Mouse (Mus musculus) MEL (cell line): ENCODE data around the gene Slc3a2. TPM values are rescaled to one million over a fixed set of nuclear protein-coding genes. Genes with fewer than 3 reads are reported as not detected.
A peak's percentile ranks its signal among the peaks of the same experiment; 100 is the strongest.

Experiments used
- DNase-seq: peaks from one replicate; pipeline ENCODE4 v3.0.0; 2011; ENCODE audit warnings: low read depth, low spot score
- H3K27ac ChIP-seq: 2 replicates; pipeline ENCODE4 v1.5.1; 2012; ENCODE audit warnings: low read depth, mild to moderate bottlenecking, control low read depth, low read length, moderate library complexity; ENCODE audit not compliant: control insufficient read depth
- H3K27me3 ChIP-seq, 2 experiments: fragments of 150-350 bp in 1 of 2; sonication (generic) in 1 of 2; 2 replicates each; pipeline ENCODE4 v1.6.1; 2012; ENCODE audit warnings: low read length in 2 of 2, mild to moderate bottlenecking in 2 of 2, improper control_type of control experiment in 1 of 2, moderate library complexity in 1 of 2; ENCODE audit not compliant: insufficient read depth in 2 of 2, control insufficient read depth in 1 of 2
- H3K36me3 ChIP-seq, 2 experiments: 2 replicates each; pipeline ENCODE4 v1.6.1; 2012 to 2014; ENCODE audit warnings: low read length in 2 of 2, improper control_type of control experiment in 1 of 2, inconsistent platforms in 1 of 2, mild to moderate bottlenecking in 1 of 2; ENCODE audit not compliant: insufficient read depth in 2 of 2, control insufficient read depth in 1 of 2
- H3K4me1 ChIP-seq, 2 experiments: fragments of 150-350 bp in 1 of 2; sonication (generic) in 1 of 2; 2 replicates each; pipeline ENCODE4 v1.6.1; 2012; ENCODE audit warnings: low read length in 2 of 2, improper control_type of control experiment in 1 of 2, mild to moderate bottlenecking in 1 of 2; ENCODE audit not compliant: insufficient read depth in 2 of 2, control insufficient read depth in 1 of 2
- H3K4me3 ChIP-seq, 2 experiments: fragments of 150-350 bp in 1 of 2; sonication (generic) in 1 of 2; 2 replicates each; pipeline ENCODE4 v1.5.1; 2012; ENCODE audit warnings: low read depth in 2 of 2, low read length in 2 of 2, mild to moderate bottlenecking in 2 of 2, moderate library complexity in 2 of 2, control low read depth in 1 of 2, improper control_type of control experiment in 1 of 2; ENCODE audit not compliant: control insufficient read depth in 1 of 2, insufficient read depth in 1 of 2
- H3K79me2 ChIP-seq: 2 replicates; pipeline ENCODE4 v1.6.1; 2012; ENCODE audit warnings: mild to moderate bottlenecking, low read length, moderate library complexity; ENCODE audit not compliant: control insufficient read depth, poor library complexity, insufficient read depth
- H3K9ac ChIP-seq: 2 replicates; pipeline ENCODE4 v1.6.1; 2012; ENCODE audit warnings: low read depth, mild to moderate bottlenecking, control low read depth, low read length, moderate library complexity; ENCODE audit not compliant: control insufficient read depth, poor library complexity, severe bottlenecking
- H3K9me3 ChIP-seq: fragments of 150-350 bp; sonication (generic); replicated peaks from 2 replicates; pipeline ENCODE4 v1.6.1; 2012; ENCODE audit warnings: mild to moderate bottlenecking, low read length, improper control_type of control experiment, moderate library complexity; ENCODE audit not compliant: insufficient read depth
- BHLHE40 ChIP-seq: IDR thresholded peaks from 2 replicates; pipeline ENCODE4 v1.6.1; 2012; ENCODE audit warnings: low read depth, mild to moderate bottlenecking, inconsistent platforms, low read length, improper control_type of control experiment, borderline replicate concordance
- CHD1 ChIP-seq: IDR thresholded peaks from 2 replicates; pipeline ENCODE4 v1.6.1; 2012; ENCODE audit warnings: low read depth, mild to moderate bottlenecking, inconsistent platforms, low read length, improper control_type of control experiment
- CHD2 ChIP-seq: IDR thresholded peaks from 2 replicates; pipeline ENCODE4 v1.6.1; 2011; ENCODE audit warnings: low read length, improper control_type of control experiment
- E2F4 ChIP-seq: IDR thresholded peaks from 2 replicates; pipeline ENCODE4 v1.6.1; 2011; ENCODE audit warnings: low read depth, low read length, improper control_type of control experiment, borderline replicate concordance
- ELF1 ChIP-seq: IDR thresholded peaks from 2 replicates; pipeline ENCODE4 v1.6.1; 2014; ENCODE audit warnings: low read depth, mild to moderate bottlenecking, inconsistent platforms, low read length, improper control_type of control experiment, moderate library complexity
- EP300 ChIP-seq, 2 experiments: IDR thresholded peaks; 2 replicates each; pipeline ENCODE4 v1.6.1; 2011; ENCODE audit warnings: improper control_type of control experiment in 2 of 2, low read length in 2 of 2, low read depth in 1 of 2, mild to moderate bottlenecking in 1 of 2
- ETS1 ChIP-seq: IDR thresholded peaks from 2 replicates; pipeline ENCODE4 v1.6.1; 2012; ENCODE audit warnings: low read depth, mild to moderate bottlenecking, inconsistent platforms, low read length, improper control_type of control experiment, moderate library complexity
- GABPA ChIP-seq: IDR thresholded peaks from 2 replicates; pipeline ENCODE4 v1.6.1; 2012; ENCODE audit warnings: low read depth, mild to moderate bottlenecking, inconsistent platforms, low read length, improper control_type of control experiment, moderate library complexity
- GATA1 ChIP-seq: IDR thresholded peaks from 2 replicates; pipeline ENCODE4 v1.6.1; 2011; ENCODE audit warnings: low read depth, low read length, improper control_type of control experiment
- HCFC1 ChIP-seq: IDR thresholded peaks from 2 replicates; pipeline ENCODE4 v1.6.1; 2012; ENCODE audit warnings: low read depth, mild to moderate bottlenecking, inconsistent platforms, low read length, improper control_type of control experiment, moderate library complexity
- MAX ChIP-seq: IDR thresholded peaks from 2 replicates; pipeline ENCODE4 v1.6.1; 2011; ENCODE audit warnings: low read length, improper control_type of control experiment
- MAZ ChIP-seq: IDR thresholded peaks from 2 replicates; pipeline ENCODE4 v1.6.1; 2012; ENCODE audit warnings: low read depth, mild to moderate bottlenecking, inconsistent platforms, low read length, improper control_type of control experiment
- MEF2A ChIP-seq: IDR thresholded peaks from 2 replicates; pipeline ENCODE4 v1.6.1; 2014; ENCODE audit warnings: low read depth, mild to moderate bottlenecking, inconsistent platforms, low read length, improper control_type of control experiment; ENCODE audit not compliant: poor library complexity, insufficient replicate concordance, severe bottlenecking; ENCODE audit errors: extremely low read depth
- MXI1 ChIP-seq: IDR thresholded peaks from 2 replicates; pipeline ENCODE4 v1.6.1; 2011; ENCODE audit warnings: mild to moderate bottlenecking, low read depth, low read length, improper control_type of control experiment
- MYB ChIP-seq: IDR thresholded peaks from 2 replicates; pipeline ENCODE4 v1.6.1; 2011; ENCODE audit warnings: mild to moderate bottlenecking, low read depth, low read length, improper control_type of control experiment
- MYC ChIP-seq: IDR thresholded peaks from 2 replicates; pipeline ENCODE4 v1.6.1; 2011; ENCODE audit warnings: low read depth, mild to moderate bottlenecking, low read length, improper control_type of control experiment, moderate library complexity
- POLR2A ChIP-seq, 2 experiments: IDR thresholded peaks; 2 replicates each; pipeline ENCODE4 v1.6.1; 2011 to 2012; ENCODE audit warnings: low read length in 2 of 2, mild to moderate bottlenecking in 2 of 2, control low read depth in 1 of 2, improper control_type of control experiment in 1 of 2, low read depth in 1 of 2, moderate library complexity in 1 of 2; ENCODE audit not compliant: control insufficient read depth in 1 of 2, insufficient read depth in 1 of 2, poor library complexity in 1 of 2
- POLR2AphosphoS2 ChIP-seq: IDR thresholded peaks from 2 replicates; pipeline ENCODE4 v1.6.1; 2011; ENCODE audit warnings: low read length, improper control_type of control experiment
- POLR2AphosphoS5 ChIP-seq: IDR thresholded peaks from 2 replicates; pipeline ENCODE4 v1.6.1; 2012; ENCODE audit warnings: low read depth, borderline replicate concordance, mild to moderate bottlenecking, inconsistent platforms, low read length, moderate library complexity, mixed read lengths
- RAD21 ChIP-seq: IDR thresholded peaks from 2 replicates; pipeline ENCODE4 v1.6.1; 2011; ENCODE audit warnings: mild to moderate bottlenecking, low read depth, low read length, improper control_type of control experiment
- RCOR1 ChIP-seq: IDR thresholded peaks from 2 replicates; pipeline ENCODE4 v1.6.1; 2012; ENCODE audit warnings: low read depth, mild to moderate bottlenecking, inconsistent platforms, low read length, improper control_type of control experiment
- SIN3A ChIP-seq: IDR thresholded peaks from 2 replicates; pipeline ENCODE4 v1.6.1; 2012; ENCODE audit warnings: low read length, improper control_type of control experiment, inconsistent platforms
- SMC3 ChIP-seq: IDR thresholded peaks from 2 replicates; pipeline ENCODE4 v1.6.1; 2011; ENCODE audit warnings: low read depth, low read length, improper control_type of control experiment
- TAL1 ChIP-seq: IDR thresholded peaks from 2 replicates; pipeline ENCODE4 v1.6.1; 2012; ENCODE audit warnings: mild to moderate bottlenecking, inconsistent platforms, low read length, moderate library complexity, mixed read lengths
- TBP ChIP-seq: IDR thresholded peaks from 2 replicates; pipeline ENCODE4 v1.8.0; 2011; ENCODE audit warnings: low read depth, low read length, improper control_type of control experiment
- TCF12 ChIP-seq: IDR thresholded peaks from 2 replicates; pipeline ENCODE4 v1.6.1; 2014; ENCODE audit warnings: low read depth, mild to moderate bottlenecking, inconsistent platforms, low read length, improper control_type of control experiment, moderate library complexity
- USF1 ChIP-seq: IDR thresholded peaks from 2 replicates; pipeline ENCODE4 v1.6.1; 2014; ENCODE audit warnings: low read depth, mild to moderate bottlenecking, inconsistent platforms, low read length, improper control_type of control experiment, moderate library complexity
- ZC3H11A ChIP-seq: IDR thresholded peaks from 2 replicates; pipeline ENCODE4 v1.6.1; 2012; ENCODE audit warnings: low read depth, mild to moderate bottlenecking, inconsistent platforms, low read length, improper control_type of control experiment
- ZKSCAN1 ChIP-seq: IDR thresholded peaks from 2 replicates; pipeline ENCODE4 v1.6.1; 2012; ENCODE audit warnings: low read depth, mild to moderate bottlenecking, inconsistent platforms, low read length, improper control_type of control experiment, moderate library complexity
- ZNF384 ChIP-seq: IDR thresholded peaks from 2 replicates; pipeline ENCODE4 v1.6.1; 2012; ENCODE audit warnings: low read depth, mild to moderate bottlenecking, inconsistent platforms, low read length, improper control_type of control experiment
- polyA plus RNA-seq, 2 experiments: library from polyadenylated mRNA; stranded (reverse) in 1 of 2; unstranded in 1 of 2; fragments of >175 nt in 1 of 2; fragments of >200 nt in 1 of 2; gene quantifications; 2 replicates each; pipeline versions ENCODE4 v1.2.1 to v1.2.4; 2012; ENCODE audit warnings: low replicate concordance in 2 of 2, low read depth in 1 of 2; ENCODE audit not compliant: insufficient read length in 2 of 2, insufficient read depth in 1 of 2, missing spikeins in 1 of 2
- total RNA-seq: library from RNA; depleted of rRNA; stranded (reverse); fragments of 300-350 nt; gene quantifications from 2 replicates; pipeline ENCODE4 v1.2.3, GENCODE M21; 2012

Gene Slc3a2
- total and polyA plus RNA-seq, 3 experiments = 164 to 670 (median 428) TPM

DNA sequence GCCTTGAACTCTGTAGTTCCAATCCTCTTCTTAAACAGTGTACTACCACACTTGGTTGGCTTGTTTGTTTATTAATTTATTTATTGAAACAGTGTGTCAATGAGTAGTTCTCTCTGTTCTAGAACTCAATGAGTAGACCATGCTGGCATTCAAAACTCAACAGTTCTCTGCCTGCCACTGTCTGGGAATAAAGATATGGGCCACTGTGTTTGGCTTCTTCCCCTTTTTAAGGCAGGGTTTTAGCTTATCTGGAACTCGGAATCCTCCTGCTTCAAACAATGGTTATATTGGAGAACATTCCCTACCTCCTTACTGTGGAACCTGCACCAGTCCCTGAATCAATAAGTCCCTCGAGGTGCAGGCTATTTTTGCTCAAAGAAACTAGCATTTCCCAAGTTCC, 35.7 kb upstream of the Slc3a2 start:
- H3K4me1 ChIP-seq = peaks cover 7 to 22% of the 10 kb centered on the region in 2 experiments; a peak in 3 of 4 replicates
- H3K27ac ChIP-seq = peak overlapping the region; percentile 90
- peaks cover 17 to 26% of the 10 kb centered on the region in 2 experiments for H3K36me3 ChIP-seq
- peaks cover 66% of the 10 kb centered on the region for H3K79me2 ChIP-seq
- no peaks in the 10 kb centered on the region for H3K9me3 ChIP-seq
- peak; percentile 91 for DNase-seq
- no peaks in the 10 kb centered on the region for H3K27me3 ChIP-seq
- H3K9ac ChIP-seq = peak overlapping the region; percentile 91
- peak overlapping the region; percentile 60 to 87 for H3K4me3 ChIP-seq
- TF ChIP-seq TBP = peak; percentile 73
- TF ChIP-seq EP300 (IDR thresholded peaks at IDR 0.05; ENCODE audit: low read depth in 1 of 2, low read length in 2 of 2) = peak; percentile 85 to 92
- peak in 1 of 2 experiments; percentile 47; a peak in 1 of 4 replicates for TF ChIP-seq POLR2A (IDR thresholded peaks at IDR 0.05; ENCODE audit: control insufficient read depth in 1 of 2, insufficient read depth in 1 of 2, low read depth in 1 of 2, low read length in 2 of 2, poor library complexity in 1 of 2)
- no peak for TF ChIP-seq MYB
- TF ChIP-seq ETS1 = peak; percentile 79
- peak; percentile 91 for TF ChIP-seq SIN3A
- TF ChIP-seq MAX = no peak
- no peak for TF ChIP-seq ZKSCAN1
- no peak for TF ChIP-seq RAD21
- peak; percentile 84 for TF ChIP-seq TCF12
- TF ChIP-seq MXI1 = peak; percentile 91
- no peak for TF ChIP-seq ZNF384
- peak; percentile 34; the same call in 1 of the 2 replicates for TF ChIP-seq RCOR1
- TF ChIP-seq POLR2AphosphoS2 = no peak
- peak; percentile 93 for TF ChIP-seq TAL1
- 0 out of 2 replicates have a peak, but pooled peaks have one; percentile 49 for TF ChIP-seq MYC
- peak; percentile 90 for TF ChIP-seq GATA1
- TF ChIP-seq HCFC1 = no peak
- TF ChIP-seq SMC3 = no peak
- no peak for TF ChIP-seq E2F4
- no peak for TF ChIP-seq MEF2A

DNA sequence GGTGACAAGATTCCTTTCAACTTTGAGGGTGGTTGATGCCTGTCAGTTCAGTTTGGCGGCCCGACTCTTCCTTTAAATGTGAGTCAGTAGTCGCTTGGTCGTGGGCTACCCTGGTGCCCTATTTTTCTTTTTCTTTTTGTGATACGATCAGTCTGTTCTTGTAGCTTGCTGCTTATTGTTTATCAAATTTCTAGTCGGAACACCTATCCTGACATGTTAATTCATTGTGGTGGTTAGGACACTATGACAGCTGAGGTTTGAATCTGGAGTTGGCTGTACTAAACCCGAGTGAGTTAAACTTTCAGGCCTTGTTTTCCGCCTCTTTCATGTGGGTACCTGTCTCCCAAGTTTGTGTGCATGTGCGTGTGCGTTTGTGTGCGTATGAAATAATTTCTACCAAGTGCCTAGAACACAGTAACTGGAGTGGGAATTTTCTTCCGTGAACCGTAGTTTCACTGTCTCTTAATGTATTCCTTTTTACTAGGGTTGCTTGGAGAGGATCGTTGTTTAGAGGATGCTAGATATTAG, 34.4 kb upstream of the Slc3a2 start:
- Histone ChIP-seq H3K9me3 (no peaks in the 10 kb centered on the region), H3K79me2 (peaks cover 63% of the 10 kb centered on the region), H3K9ac (peak overlapping the region; percentile 91), H3K36me3 (peaks cover 7 to 26% of the 10 kb centered on the region in 2 experiments), H3K4me1 (peaks cover 7 to 22% of the 10 kb centered on the region in 2 experiments; a peak in 3 of 4 replicates), H3K4me3 (peak overlapping the region; percentile 72 to 87), H3K27ac (peak overlapping the region; percentile 78), H3K27me3 (no peaks in the 10 kb centered on the region)
- DNase-seq = peak; percentile 68
- TF ChIP-seq GABPA (no peak), EP300 (IDR thresholded peaks at IDR 0.05; ENCODE audit: low read depth in 1 of 2, low read length in 2 of 2) (no peak), CHD1 (peak; percentile 86; the same call in 1 of the 2 replicates), POLR2AphosphoS5 (no peak), CHD2 (no peak), POLR2A (IDR thresholded peaks at IDR 0.05; ENCODE audit: control insufficient read depth in 1 of 2, insufficient read depth in 1 of 2, low read depth in 1 of 2, low read length in 2 of 2, poor library complexity in 1 of 2) (no peak), HCFC1 (no peak), TCF12 (no peak), ZKSCAN1 (no peak), MAX (0 out of 2 replicates have a peak, but pooled peaks have one; percentile 16), MAZ (no peak), TAL1 (no peak), USF1 (no peak), BHLHE40 (no peak), POLR2AphosphoS2 (no peak), ELF1 (no peak), TBP (no peak), ZNF384 (no peak), MXI1 (peak; percentile 70), ZC3H11A (no peak), SIN3A (peak; percentile 48; the same call in 1 of the 2 replicates)
